Mouse (Mus musculus) frontal cortex, postnatal 10 days (tissue): ENCODE results near the gene Dpp4.

Experiments
- DNase-seq, 2 experiments: peaks; one replicate each; pipeline ENCODE4 v3.0.0; 2022; ENCODE audit warnings: low spot score in 2 of 2, mixed read lengths in 1 of 2

Gene Dpp4

GRCm38 (mm10) chr2:62361514-62361913 lies 50.5 kb downstream of the Dpp4 start:
- DNase-seq = no peak

- DNase-seq = no peak
Measured at GRCm38 (mm10) chr2:62360872-62361271, 51.2 kb downstream of the Dpp4 start.

GRCm38 (mm10) chr2:62357259-62357658 lies 54.8 kb downstream of the Dpp4 start:
- DNase-seq = no peak

GRCm38 (mm10) chr2:62356606-62357005 lies 55.4 kb downstream of the Dpp4 start:
- no peak for DNase-seq

GRCm38 (mm10) chr2:62355766-62356165 lies 56.3 kb downstream of the Dpp4 start:
- no peak for DNase-seq

- DNase-seq = no peak
Measured at GRCm38 (mm10) chr2:62352035-62352434, 60.0 kb downstream of the Dpp4 start.

GRCm38 (mm10) chr2:62347762-62348161 lies 64.3 kb downstream of the Dpp4 start:
- DNase-seq = no peak

- no peak for DNase-seq
Measured at GRCm38 (mm10) chr2:62346771-62347170, 65.3 kb downstream of the Dpp4 start.

GRCm38 (mm10) chr2:62344367-62344766 lies 67.7 kb downstream of the Dpp4 start:
- no peak for DNase-seq

GRCm38 (mm10) chr2:62341734-62342128 lies 70.3 kb downstream of the Dpp4 start:
- no peak for DNase-seq

- no peak for DNase-seq
Measured at GRCm38 (mm10) chr2:62341061-62341733, 70.8 kb downstream of the Dpp4 start.

GRCm38 (mm10) chr2:62339222-62339944 lies 72.6 kb downstream of the Dpp4 start:
- no peak for DNase-seq

GRCm38 (mm10) chr2:62337086-62337485 lies 74.9 kb downstream of the Dpp4 start:
- no peak for DNase-seq

- DNase-seq = no peak
Measured at GRCm38 (mm10) chr2:62334397-62335243, 77.4 kb downstream of the Dpp4 start.

GRCm38 (mm10) chr2:62332465-62332864 lies 79.6 kb downstream of the Dpp4 start:
- DNase-seq = no peak

- DNase-seq = no peak
Measured at GRCm38 (mm10) chr2:62331913-62332312, 80.1 kb downstream of the Dpp4 start.

- DNase-seq = no peak
Measured at GRCm38 (mm10) chr2:62325388-62325787, 86.6 kb downstream of the Dpp4 start.

GRCm38 (mm10) chr2:62323078-62323637 lies 88.9 kb downstream of the Dpp4 start:
- DNase-seq = no peak

GRCm38 (mm10) chr2:62319489-62319888 lies 92.5 kb downstream of the Dpp4 start:
- DNase-seq = no peak

- no peak for DNase-seq
Measured at GRCm38 (mm10) chr2:62316930-62317329, 95.1 kb downstream of the Dpp4 start.

GRCm38 (mm10) chr2:62307477-62307876 lies 104.6 kb downstream of the Dpp4 start:
- DNase-seq = no peak

GRCm38 (mm10) chr2:62306978-62307377 lies 105.1 kb downstream of the Dpp4 start:
- no peak for DNase-seq
